Mouse (Mus musculus) G1E (cell line): ENCODE data around the gene Ephb1. TPM values are rescaled to one million over a fixed set of nuclear protein-coding genes. Genes with fewer than 3 reads are reported as not detected.

Experiments
- ATAC-seq: 2 replicates; pipeline ENCODE4 v1.8.0; 2016; ENCODE audit warnings: mild to moderate bottlenecking; ENCODE audit not compliant: insufficient number of reproducible peaks, poor library complexity, low FRiP score, severe bottlenecking; ENCODE audit errors: extremely low read depth
- DNase-seq: peaks from one replicate; pipeline ENCODE4 v3.0.0; 2012; ENCODE audit warnings: low spot score
- H3K27me3 ChIP-seq: 2 replicates; pipeline ENCODE4 v1.6.1; 2012; ENCODE audit warnings: mild to moderate bottlenecking, low read length, inconsistent platforms; ENCODE audit not compliant: insufficient read depth
- H3K36me3 ChIP-seq: replicated peaks from 2 replicates; pipeline ENCODE3; 2012; ENCODE audit warnings: mild to moderate bottlenecking, inconsistent platforms
- H3K4me1 ChIP-seq: 2 replicates; pipeline ENCODE4 v1.6.1; 2012; ENCODE audit warnings: low read depth, low read length, inconsistent platforms, mixed read lengths; ENCODE audit not compliant: insufficient read depth
- H3K4me3 ChIP-seq: 2 replicates; pipeline ENCODE4 v1.5.1; 2012; ENCODE audit warnings: low read depth, mild to moderate bottlenecking, inconsistent platforms, low read length, moderate library complexity, mixed read lengths
- H3K9me3 ChIP-seq: replicated peaks from 2 replicates; pipeline ENCODE4 v1.6.1; 2012; ENCODE audit warnings: inconsistent platforms
- CTCF ChIP-seq: IDR thresholded peaks from 2 replicates; pipeline ENCODE4 v1.5.1; 2012; ENCODE audit warnings: low read depth, low read length, inconsistent platforms, mixed read lengths
- GATA1 ChIP-seq: IDR thresholded peaks from 2 replicates; pipeline ENCODE4 v1.6.1; 2012; ENCODE audit warnings: borderline replicate concordance, low read length, inconsistent platforms, mixed read lengths
- GATA2 ChIP-seq: IDR thresholded peaks from 2 replicates; pipeline ENCODE4 v1.6.1; 2012; ENCODE audit warnings: low read depth, low read length, inconsistent platforms, borderline replicate concordance
- POLR2AphosphoS5 ChIP-seq: IDR thresholded peaks from 2 replicates; pipeline ENCODE4 v1.6.1; 2012; ENCODE audit warnings: low read depth, low read length, inconsistent platforms; ENCODE audit not compliant: insufficient replicate concordance
- TAL1 ChIP-seq: conservative IDR thresholded peaks from 2 replicates; pipeline ENCODE4 v1.6.1; 2012; ENCODE audit warnings: low read depth, low read length, inconsistent platforms, mixed read lengths
- polyA plus RNA-seq: library from polyadenylated mRNA; stranded (reverse); fragments of >175 nt; gene quantifications from 2 replicates; pipeline ENCODE4 v1.2.3, GENCODE M21; 2012
- total RNA-seq, 2 experiments: library from RNA; stranded (forward) in 1 of 2; stranded (reverse) in 1 of 2; fragments of 200-1000 nt in 1 of 2; fragments of >200 nt in 1 of 2; fragmentation: Nextera tagmentation in 1 of 2; gene quantifications; 2 replicates each; pipeline ENCODE4 v1.2.3; 2014 to 2017

Gene Ephb1
- total and polyA plus RNA-seq, 3 experiments: 0.05 TPM; not detected in 2

DNA sequence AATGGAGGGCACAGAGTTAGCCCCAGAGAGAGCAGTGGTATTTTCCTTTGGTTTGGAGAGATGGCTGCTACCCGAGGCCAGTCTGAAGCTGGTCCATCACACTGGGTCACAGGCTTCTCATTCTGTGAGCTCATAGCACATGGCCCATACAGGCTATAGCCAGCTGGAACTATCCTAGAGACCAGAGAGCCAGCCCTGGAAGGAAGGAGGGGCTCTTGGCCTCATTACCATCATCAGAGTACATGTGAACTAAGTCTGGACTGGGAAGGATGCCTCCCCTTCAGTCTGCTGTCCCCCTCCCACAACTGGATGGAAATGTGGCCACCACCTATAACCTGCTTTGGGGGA is 142.5 kb downstream of the Ephb1 start:
- Histone ChIP-seq H3K27me3 (no peaks in the 10 kb centered on the region), H3K9me3 (peaks cover 74% of the 10 kb centered on the region), H3K4me1 (no peaks in the 10 kb centered on the region), H3K36me3 (no peaks in the 10 kb centered on the region), H3K4me3 (0 out of 2 replicates have a peak overlapping the region, but pooled peaks have one; percentile 2)
- ATAC-seq: no peak
- DNase-seq: no peak
- TF ChIP-seq POLR2AphosphoS5: no peak
- TF ChIP-seq TAL1: no peak
- no peak for TF ChIP-seq GATA1
- TF ChIP-seq CTCF: no peak

DNA sequence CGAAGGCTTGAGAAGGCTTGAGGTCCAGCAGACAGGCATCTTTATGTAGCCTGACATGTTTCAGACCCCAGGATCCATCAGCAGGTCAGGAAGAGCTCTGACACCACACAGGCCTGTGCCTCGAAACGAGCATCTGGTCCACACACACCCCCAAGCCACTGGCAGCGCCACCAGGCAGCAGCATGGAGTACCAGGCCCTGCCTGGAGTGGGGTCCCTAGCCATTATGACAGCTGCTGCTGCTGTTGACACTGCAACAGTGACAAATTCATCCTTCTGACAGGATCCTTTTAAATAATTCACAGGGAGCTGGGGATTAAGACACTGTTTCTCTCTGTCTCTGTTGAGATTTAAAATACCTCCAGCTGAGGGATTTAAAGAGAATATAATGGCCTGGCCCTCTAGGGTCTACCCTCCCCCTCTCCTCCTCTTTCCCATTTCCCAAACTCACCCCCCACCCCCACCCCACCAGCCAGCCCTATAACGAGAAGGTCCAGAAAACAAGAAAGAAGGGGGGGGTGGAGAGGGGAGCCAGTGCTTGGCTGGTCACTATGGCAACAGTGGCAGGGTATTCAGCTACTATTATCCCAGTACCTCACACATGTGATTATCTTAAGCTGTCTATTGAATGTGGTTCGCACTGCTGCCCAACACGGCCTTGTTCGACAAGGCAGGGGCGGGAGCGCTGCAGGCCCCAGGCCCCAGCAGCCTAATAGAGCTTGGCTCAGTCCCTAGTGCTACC is 143.0 kb downstream of the Ephb1 start:
- H3K9me3 ChIP-seq: peaks cover 74% of the 10 kb centered on the region
- no peaks in the 10 kb centered on the region for H3K36me3 ChIP-seq
- TF ChIP-seq GATA1 (no peak), TAL1 (no peak), CTCF (no peak), GATA2 (no peak), POLR2AphosphoS5 (no peak)
- no peak for DNase-seq
- H3K27me3 ChIP-seq: no peaks in the 10 kb centered on the region
- no peaks in the 10 kb centered on the region for H3K4me1 ChIP-seq
- peak overlapping the region; percentile 2; the same call in 1 of the 2 replicates for H3K4me3 ChIP-seq
- no peak for ATAC-seq

DNA sequence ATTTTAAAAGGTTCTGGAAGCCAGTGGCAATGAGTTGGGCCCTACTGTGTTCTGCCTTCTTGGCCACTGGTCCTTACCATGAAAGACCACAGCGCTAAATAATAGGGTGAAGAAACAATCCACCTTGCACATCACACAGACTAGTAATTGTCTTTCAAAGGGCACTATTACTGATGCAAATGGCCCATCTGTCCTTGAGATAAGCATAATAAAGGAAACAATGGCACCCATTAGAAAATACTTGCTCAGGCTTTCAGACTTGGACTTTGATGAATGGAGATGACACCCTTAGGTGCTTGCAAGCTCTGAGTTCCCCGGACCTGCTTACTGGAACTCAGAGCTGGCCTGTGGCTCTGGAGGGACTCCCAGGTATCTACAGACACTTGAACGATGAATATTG is 149.0 kb downstream of the Ephb1 start:
- peaks cover 44% of the 10 kb centered on the region for H3K9me3 ChIP-seq
- DNase-seq (no peak), ATAC-seq (no peak)
- H3K4me3 ChIP-seq: no peak overlapping the region
- H3K27me3 ChIP-seq: no peaks in the 10 kb centered on the region
- no peaks in the 10 kb centered on the region for H3K36me3 ChIP-seq
- no peaks in the 10 kb centered on the region for H3K4me1 ChIP-seq
- no peak for TF ChIP-seq GATA2
- no peak for TF ChIP-seq CTCF
- TF ChIP-seq TAL1: no peak
- TF ChIP-seq POLR2AphosphoS5: no peak
- no peak for TF ChIP-seq GATA1

DNA sequence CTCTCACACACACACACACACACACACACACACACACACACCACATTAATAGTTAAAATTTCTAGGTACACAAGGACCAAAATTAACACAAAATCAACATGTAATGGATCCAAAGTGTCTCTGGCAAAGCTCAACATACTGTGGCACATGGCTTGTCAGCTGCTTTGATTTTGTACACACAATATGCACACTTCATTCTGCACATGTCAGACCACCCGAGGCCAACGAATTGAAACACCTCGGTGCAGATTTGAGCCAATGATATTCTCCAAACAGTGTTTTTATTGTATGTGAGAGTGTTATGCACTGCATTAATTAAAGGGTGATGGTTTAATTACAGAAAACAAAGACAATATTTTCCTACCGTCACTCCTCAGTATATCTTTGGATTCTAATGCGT is 152.6 kb downstream of the Ephb1 start:
- TF ChIP-seq GATA1 (no peak), GATA2 (no peak), CTCF (no peak), TAL1 (no peak), POLR2AphosphoS5 (no peak)
- Histone ChIP-seq H3K27me3 (no peaks in the 10 kb centered on the region), H3K36me3 (no peaks in the 10 kb centered on the region), H3K4me3 (no peak overlapping the region), H3K4me1 (no peaks in the 10 kb centered on the region), H3K9me3 (peaks cover 51% of the 10 kb centered on the region)
- no peak for DNase-seq
- ATAC-seq: no peak

DNA sequence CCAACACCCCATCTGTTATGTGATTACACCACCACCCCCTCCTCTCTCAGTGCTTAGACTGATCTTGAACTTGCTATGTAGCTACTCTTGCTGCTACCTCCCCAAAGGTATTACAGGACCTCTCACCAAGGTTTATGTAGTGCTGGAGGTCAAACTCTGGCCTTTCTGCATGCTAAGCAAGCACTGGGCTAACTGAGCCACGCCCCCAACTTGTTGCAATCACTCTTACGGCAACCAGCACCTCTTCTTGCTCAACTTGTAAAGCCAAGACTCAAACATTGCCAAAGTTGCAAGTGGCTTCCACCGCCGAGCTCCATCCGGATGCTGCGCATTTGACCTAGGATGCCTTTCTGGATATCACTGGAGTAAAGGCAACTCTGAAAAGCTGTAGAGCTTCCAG is 157.6 kb downstream of the Ephb1 start:
- no peak for DNase-seq
- H3K27me3 ChIP-seq: no peaks in the 10 kb centered on the region
- H3K4me1 ChIP-seq: no peaks in the 10 kb centered on the region
- no peak for ATAC-seq
- TF ChIP-seq CTCF (no peak), POLR2AphosphoS5 (no peak), TAL1 (no peak), GATA2 (no peak), GATA1 (no peak)
- no peaks in the 10 kb centered on the region for H3K36me3 ChIP-seq
- no peak overlapping the region for H3K4me3 ChIP-seq
- peaks cover 66% of the 10 kb centered on the region for H3K9me3 ChIP-seq

DNA sequence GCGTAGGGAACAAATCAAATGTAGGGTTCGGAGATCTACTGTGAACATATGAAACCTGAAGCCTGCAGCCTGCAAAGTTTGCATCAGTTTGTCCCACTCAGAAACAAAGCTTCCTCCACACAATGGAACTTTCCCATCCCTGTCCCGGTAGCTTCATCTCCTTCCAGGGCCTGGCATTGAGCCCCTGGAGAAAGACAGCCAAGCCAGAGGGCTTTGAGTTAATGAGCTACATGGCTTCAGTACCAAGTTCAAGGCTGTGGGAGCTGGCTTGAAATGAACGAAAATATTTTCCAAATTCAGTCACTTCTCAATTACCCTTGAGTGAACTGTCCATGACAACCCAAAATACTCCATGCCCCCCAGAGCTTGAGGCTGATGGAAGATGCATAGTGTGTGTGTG is 160.4 kb downstream of the Ephb1 start:
- Histone ChIP-seq H3K4me3 (no peak overlapping the region), H3K27me3 (no peaks in the 10 kb centered on the region), H3K4me1 (no peaks in the 10 kb centered on the region), H3K9me3 (peaks cover 84% of the 10 kb centered on the region), H3K36me3 (no peaks in the 10 kb centered on the region)
- no peak for TF ChIP-seq CTCF
- TF ChIP-seq GATA1: no peak
- no peak for TF ChIP-seq TAL1
- TF ChIP-seq GATA2: no peak
- TF ChIP-seq POLR2AphosphoS5: no peak
- DNase-seq (no peak), ATAC-seq (no peak)
